Mouse (Mus musculus) thymus, postnatal 14 days (tissue): ENCODE results near the gene Elf4.
A peak's percentile ranks its signal among the peaks of the same experiment; 100 is the strongest.
"Not testable (repeated sequence)": the region's sequence is repeated elsewhere in the genome, so short reads cannot be mapped to it uniquely, and the experiment has no call there.

Experiments
- DNase-seq: peaks from one replicate; pipeline ENCODE4 v3.0.0; 2021

Gene Elf4

GRCm38 (mm10) chrX:48462754-48463507 is at the start of gene Elf4:
Elf4 (minus strand) TSS chrX:48463132.
- peak; percentile 79 for DNase-seq

GRCm38 (mm10) chrX:48493763-48494162 is 30.8 kb upstream of the Elf4 start:
- DNase-seq: no peak

- DNase-seq: no peak
Measured at GRCm38 (mm10) chrX:48481687-48482086, 18.8 kb upstream of the Elf4 start.

- DNase-seq: no peak
Measured at GRCm38 (mm10) chrX:48481095-48481494, 18.2 kb upstream of the Elf4 start.

GRCm38 (mm10) chrX:48467355-48467946 is 4.5 kb upstream of the Elf4 start:
- DNase-seq: no peak

GRCm38 (mm10) chrX:48466174-48466573 is 3.2 kb upstream of the Elf4 start:
- no peak for DNase-seq

- DNase-seq: no peak
Measured at GRCm38 (mm10) chrX:48464436-48464835, 1.5 kb upstream of the Elf4 start.

- no peak for DNase-seq
Measured at GRCm38 (mm10) chrX:48463636-48464035, 704 bp upstream of the Elf4 start.

- DNase-seq: no peak
Measured at GRCm38 (mm10) chrX:48462297-48462696, 635 bp downstream of the Elf4 start.

GRCm38 (mm10) chrX:48461006-48461405 is 1.9 kb downstream of the Elf4 start:
- DNase-seq: no peak

GRCm38 (mm10) chrX:48460496-48460895 is 2.4 kb downstream of the Elf4 start:
- no peak for DNase-seq

- peak; percentile 24 for DNase-seq
Measured at GRCm38 (mm10) chrX:48456956-48457355, 6.0 kb downstream of the Elf4 start.

- peak; percentile 71 for DNase-seq
Measured at GRCm38 (mm10) chrX:48455018-48455417, 7.9 kb downstream of the Elf4 start.

- DNase-seq: no peak
Measured at GRCm38 (mm10) chrX:48454495-48454878, 8.4 kb downstream of the Elf4 start.

GRCm38 (mm10) chrX:48453736-48454494 is 9.0 kb downstream of the Elf4 start:
- DNase-seq: peak; percentile 86

- peak; percentile 47 for DNase-seq
Measured at GRCm38 (mm10) chrX:48452931-48453673, 9.8 kb downstream of the Elf4 start.

- peak; percentile 37 for DNase-seq
Measured at GRCm38 (mm10) chrX:48452231-48452890, 10.6 kb downstream of the Elf4 start.

- DNase-seq: no peak
Measured at GRCm38 (mm10) chrX:48449646-48450045, 13.3 kb downstream of the Elf4 start.

- no peak for DNase-seq
Measured at GRCm38 (mm10) chrX:48444677-48445076, 18.3 kb downstream of the Elf4 start.

GRCm38 (mm10) chrX:48441954-48442353 is 21.0 kb downstream of the Elf4 start:
- DNase-seq: no peak

GRCm38 (mm10) chrX:48441548-48441947 is 21.4 kb downstream of the Elf4 start:
- DNase-seq: no peak

- DNase-seq: peak; percentile 42
Measured at GRCm38 (mm10) chrX:48439036-48439435, 23.9 kb downstream of the Elf4 start.

GRCm38 (mm10) chrX:48436082-48436481 is 26.9 kb downstream of the Elf4 start:
- DNase-seq: not testable (repeated sequence)
